Mouse (Mus musculus) ES-CJ7 (cell line): Measurements from ENCODE around the gene Gm9049.
"Not testable (repeated sequence)": the region's sequence is repeated elsewhere in the genome, so short reads cannot be mapped to it uniquely, and the experiment has no call there.

Experiments
- DNase-seq: peaks from one replicate; pipeline ENCODE4 v3.0.0; 2011; ENCODE audit warnings: low read depth, low spot score

The Gm9049 gene

DNA sequence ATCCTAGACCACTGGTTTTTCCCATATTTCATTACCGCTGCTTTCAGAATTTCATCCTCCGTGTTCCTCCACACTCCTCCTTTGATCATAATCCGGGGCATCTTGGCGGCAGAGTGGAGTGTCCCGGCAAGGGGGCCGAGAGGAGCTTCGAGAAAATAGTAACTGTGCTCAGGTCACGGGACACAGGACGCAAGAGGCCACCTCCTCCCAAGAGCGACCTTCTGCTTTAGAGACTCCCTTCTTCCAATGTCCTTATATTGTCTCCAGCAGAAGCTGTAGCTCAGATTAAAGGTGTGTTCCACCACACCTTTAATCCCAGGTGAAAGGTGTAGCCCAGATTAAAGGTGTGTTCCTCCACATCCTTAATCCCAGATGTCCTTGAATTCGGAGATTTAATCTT is at the start of gene Gm9049:
Gene Gm9049, minus strand, starts transcription at position 101 of the 400 bp plus-strand sequence.
- DNase-seq, result not testable (repeated sequence)

DNA sequence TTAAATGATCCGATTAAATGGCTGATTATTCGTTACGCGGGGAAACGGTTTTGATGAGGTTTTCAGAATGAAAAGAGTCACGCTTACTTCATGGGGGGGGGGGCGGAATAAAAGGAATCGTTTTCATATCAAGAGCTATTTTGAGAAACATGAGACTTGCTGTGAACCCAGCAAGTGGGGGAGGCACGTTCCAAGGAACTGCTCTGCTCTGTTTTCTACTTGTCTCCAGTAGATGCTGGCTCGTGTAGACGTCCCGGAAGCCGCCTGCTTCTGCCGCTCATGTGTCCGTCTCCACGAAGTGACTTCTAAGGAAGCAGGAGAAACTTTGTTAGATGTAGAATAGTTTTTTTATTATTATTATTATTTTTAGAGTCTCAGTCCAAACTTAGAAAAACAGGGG is 46.0 kb upstream of the Gm9049 start:
- DNase-seq, result no peak

DNA sequence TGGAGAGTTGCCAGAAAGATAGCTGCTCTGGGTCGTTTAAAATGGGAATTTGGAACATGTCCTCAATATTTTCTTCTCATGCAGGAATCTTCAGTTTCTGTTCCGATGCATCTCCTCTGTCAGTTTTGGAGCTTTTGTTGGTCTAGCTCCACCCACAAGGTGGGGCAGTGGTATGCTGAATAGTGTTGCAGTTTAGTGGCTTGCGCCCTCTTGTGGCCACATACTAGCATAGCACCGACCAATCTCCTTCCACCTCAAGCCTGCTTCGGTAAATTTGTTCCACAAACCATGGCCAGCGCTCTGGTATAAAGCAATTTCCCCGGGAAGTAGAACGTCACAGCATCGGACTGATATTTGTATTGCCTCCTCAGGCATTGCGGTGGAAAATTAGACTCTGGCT is 16.5 kb upstream of the Gm9049 start:
- DNase-seq, result peak; percentile 79

DNA sequence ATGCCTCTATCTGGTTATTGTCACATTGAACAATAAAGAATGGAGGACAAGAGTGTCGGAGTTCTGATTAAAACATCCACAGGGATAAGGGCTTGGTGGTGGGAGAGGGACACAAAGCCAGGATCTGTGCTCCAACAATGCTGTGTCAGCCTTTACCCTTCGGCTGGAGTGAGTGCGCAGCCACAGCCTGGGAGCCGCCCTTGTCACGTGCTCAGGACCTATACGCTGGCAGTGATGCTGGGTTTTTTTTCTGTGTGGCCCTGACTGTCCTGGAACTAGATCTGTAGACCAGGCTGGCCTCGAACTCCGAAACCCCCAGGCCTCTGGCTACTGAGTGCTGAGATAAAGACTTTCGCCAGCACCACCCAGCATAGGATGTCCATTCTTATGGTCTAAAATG is 15.6 kb upstream of the Gm9049 start:
- DNase-seq, result no peak

DNA sequence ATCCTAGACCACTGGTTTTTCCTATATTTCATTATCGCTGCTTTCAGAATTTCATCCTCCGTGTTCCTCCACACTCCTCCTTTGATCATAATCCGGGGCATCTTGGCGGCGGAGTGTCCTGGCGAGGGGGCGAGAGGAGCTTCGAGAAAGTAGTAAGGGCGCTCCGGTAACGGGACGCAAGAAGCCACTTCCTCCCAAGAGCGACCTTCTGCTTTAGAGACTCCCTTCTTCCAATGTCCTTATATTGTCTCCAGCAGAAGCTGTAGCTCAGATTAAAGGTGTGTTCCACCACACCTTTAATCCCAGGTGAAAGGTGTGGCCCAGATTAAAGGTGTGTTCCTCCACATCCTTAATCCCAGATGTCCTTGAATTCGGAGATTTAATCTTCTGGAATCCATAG is 5.3 kb downstream of the Gm9049 start, which contains the start of gene Gm9048:
Gene Gm9048, minus strand, starts transcription at position 101 of the 400 bp plus-strand sequence.
- DNase-seq, result not testable (repeated sequence)

DNA sequence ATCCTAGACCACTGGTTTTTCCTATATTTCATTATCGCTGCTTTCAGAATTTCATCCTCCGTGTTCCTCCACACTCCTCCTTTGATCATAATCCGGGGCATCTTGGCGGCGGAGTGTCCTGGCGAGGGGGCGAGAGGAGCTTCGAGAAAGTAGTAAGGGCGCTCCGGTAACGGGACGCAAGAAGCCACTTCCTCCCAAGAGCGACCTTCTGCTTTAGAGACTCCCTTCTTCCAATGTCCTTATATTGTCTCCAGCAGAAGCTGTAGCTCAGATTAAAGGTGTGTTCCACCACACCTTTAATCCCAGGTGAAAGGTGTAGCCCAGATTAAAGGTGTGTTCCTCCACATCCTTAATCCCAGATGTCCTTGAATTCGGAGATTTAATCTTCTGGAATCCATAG is 10.8 kb downstream of the Gm9049 start, which contains the start of gene Gm9046:
Gene Gm9046, minus strand, starts transcription at position 101 of the 400 bp plus-strand sequence.
- DNase-seq, result not testable (repeated sequence)

DNA sequence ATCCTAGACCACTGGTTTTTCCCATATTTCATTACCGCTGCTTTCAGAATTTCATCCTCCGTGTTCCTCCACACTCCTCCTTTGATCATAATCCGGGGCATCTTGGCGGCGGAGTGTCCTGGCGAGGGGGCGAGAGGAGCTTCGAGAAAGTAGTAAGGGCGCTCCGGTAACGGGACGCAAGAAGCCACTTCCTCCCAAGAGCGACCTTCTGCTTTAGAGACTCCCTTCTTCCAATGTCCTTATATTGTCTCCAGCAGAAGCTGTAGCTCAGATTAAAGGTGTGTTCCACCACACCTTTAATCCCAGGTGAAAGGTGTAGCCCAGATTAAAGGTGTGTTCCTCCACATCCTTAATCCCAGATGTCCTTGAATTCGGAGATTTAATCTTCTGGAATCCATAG is 16.2 kb downstream of the Gm9049 start, which contains the start of gene Gm9045:
Gene Gm9045, minus strand, starts transcription at position 101 of the 400 bp plus-strand sequence.
- not testable (repeated sequence) for DNase-seq

DNA sequence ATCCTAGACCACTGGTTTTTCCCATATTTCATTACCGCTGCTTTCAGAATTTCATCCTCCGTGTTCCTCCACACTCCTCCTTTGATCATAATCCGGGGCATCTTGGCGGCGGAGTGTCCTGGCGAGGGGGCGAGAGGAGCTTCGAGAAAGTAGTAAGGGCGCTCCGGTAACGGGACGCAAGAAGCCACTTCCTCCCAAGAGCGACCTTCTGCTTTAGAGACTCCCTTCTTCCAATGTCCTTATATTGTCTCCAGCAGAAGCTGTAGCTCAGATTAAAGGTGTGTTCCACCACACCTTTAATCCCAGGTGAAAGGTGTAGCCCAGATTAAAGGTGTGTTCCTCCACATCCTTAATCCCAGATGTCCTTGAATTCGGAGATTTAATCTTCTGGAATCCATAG is 21.6 kb downstream of the Gm9049 start, which contains the start of gene Gm9044:
Gene Gm9044, minus strand, starts transcription at position 101 of the 400 bp plus-strand sequence.
- not testable (repeated sequence) for DNase-seq

DNA sequence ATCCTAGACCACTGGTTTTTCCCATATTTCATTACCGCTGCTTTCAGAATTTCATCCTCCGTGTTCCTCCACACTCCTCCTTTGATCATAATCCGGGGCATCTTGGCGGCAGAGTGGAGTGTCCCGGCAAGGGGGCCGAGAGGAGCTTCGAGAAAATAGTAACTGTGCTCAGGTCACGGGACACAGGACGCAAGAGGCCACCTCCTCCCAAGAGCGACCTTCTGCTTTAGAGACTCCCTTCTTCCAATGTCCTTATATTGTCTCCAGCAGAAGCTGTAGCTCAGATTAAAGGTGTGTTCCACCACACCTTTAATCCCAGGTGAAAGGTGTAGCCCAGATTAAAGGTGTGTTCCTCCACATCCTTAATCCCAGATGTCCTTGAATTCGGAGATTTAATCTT is 27.0 kb downstream of the Gm9049 start, which contains the start of gene Gm9040:
Gene Gm9040, minus strand, starts transcription at position 101 of the 400 bp plus-strand sequence.
- DNase-seq, result not testable (repeated sequence)

DNA sequence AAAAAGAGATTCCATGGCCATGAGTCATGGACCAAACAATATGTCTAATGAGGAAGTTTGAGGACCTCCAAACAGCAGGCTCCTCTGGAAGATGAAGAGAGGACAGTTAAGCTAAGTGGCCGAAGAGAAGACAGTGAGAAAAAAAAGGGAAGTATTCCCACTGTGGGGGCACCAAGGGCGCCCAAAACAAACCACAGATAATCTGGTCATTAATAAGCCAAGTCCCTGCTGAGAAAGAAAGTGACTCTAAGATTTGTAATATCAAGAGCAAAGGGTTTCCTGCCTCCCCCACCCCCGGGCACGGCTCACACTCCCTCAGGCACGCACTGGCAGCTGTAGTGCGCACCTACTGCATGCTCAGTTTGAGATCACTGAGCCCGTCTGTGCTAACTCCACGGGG is 34.9 kb downstream of the Gm9049 start:
- no peak for DNase-seq

DNA sequence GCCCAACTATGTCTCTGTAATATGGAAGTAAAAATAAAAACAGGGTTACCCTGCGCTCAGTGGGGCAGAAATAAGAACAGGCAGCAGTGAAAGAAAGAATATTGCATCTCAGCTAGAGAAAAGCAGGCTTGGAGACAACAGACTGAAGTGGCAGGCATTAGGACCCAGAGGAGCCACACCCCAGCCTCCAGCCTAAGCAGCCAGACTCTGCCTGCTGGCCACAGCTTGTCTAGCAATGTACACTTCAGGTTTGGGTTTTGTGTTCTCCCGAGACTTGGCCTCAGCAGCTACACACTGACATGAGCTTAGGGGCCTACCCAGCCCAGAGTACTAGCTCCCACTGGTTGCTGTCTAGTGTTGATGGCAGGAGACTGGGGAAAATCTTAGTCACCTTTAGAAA is 51.8 kb downstream of the Gm9049 start:
- DNase-seq, result not testable (repeated sequence)
